Mouse (Mus musculus): ENCODE measurements around the gene Yipf2. TPM values are rescaled to one million over a fixed set of nuclear protein-coding genes. Genes with fewer than 3 reads are reported as not detected.

The Yipf2 gene
- polyA plus RNA-seq, 1 experiment from 2014 or later = 25.7 TPM

DNA sequence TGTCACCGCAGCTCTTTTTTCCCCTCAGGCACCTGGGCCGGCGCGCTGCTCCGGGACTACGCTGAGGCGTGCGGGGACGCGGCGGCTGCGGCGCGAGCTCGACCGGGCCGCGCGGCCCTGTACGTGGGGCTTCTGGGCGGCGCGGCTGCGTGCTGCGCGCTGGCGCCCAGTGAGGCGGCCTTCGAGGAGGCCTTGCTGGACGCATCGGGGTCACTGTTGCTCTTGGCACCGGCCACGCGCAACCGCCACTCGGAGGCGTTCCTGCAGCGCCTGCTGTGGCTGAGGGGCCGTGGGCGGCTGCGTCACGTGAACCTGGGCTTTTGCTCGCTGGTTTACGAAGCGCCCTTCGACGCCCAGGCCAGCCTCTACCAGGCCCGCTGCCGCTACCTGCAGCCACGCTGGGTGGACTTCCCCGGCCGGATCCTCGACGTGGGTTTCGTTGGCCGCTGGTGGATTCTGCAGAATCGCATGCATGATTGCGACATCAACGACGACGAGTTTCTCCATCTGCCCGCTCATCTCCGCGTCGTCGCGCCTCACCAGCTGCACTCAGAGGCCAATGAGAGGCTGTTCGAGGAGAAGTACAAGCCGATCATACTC lies 594 bp upstream of the Yipf2 start:
- Histone ChIP-seq H3K4me3 (peak overlapping the region; percentile 98), H3K4me2 (peak overlapping the region; percentile 98)

GRCm38 (mm10) chr9:21591831-21592702 lies 561 bp downstream of the Yipf2 start:
- Histone ChIP-seq H3K9me3 (no peaks in the 10 kb centered on the region), H3K27me3 (no peaks in the 10 kb centered on the region), H3K4me2 (peak overlapping the region; percentile 98), H3K4me3 (peak overlapping the region; percentile 98), H3K9ac (peak overlapping the region; percentile 95), H3K27ac (peak overlapping the region; percentile 92), H3K36me3 (peaks cover 53% of the 10 kb centered on the region), H3K4me1 (replicated peaks) (peaks cover 39% of the 10 kb centered on the region)
- peak; percentile 85 for ATAC-seq (ENCODE audit: low FRiP score)
- WGBS = 22% methylated on average over 17 of the region's 17 CpGs

More for the DNA sequence above, 594 bp upstream of the Yipf2 start:
- peak overlapping the region; percentile 95 for H3K9ac ChIP-seq
- peaks cover 41% of the 10 kb centered on the region for H3K36me3 ChIP-seq
- H3K4me1 ChIP-seq (replicated peaks) = peaks cover 39% of the 10 kb centered on the region
- peak overlapping the region; percentile 92 for H3K27ac ChIP-seq
- no peaks in the 10 kb centered on the region for H3K9me3 ChIP-seq
- H3K27me3 ChIP-seq = no peaks in the 10 kb centered on the region
- 2% methylated on average over 68 of the region's 69 CpGs for WGBS
- ATAC-seq (ENCODE audit: low FRiP score) = peak; percentile 63

DNA sequence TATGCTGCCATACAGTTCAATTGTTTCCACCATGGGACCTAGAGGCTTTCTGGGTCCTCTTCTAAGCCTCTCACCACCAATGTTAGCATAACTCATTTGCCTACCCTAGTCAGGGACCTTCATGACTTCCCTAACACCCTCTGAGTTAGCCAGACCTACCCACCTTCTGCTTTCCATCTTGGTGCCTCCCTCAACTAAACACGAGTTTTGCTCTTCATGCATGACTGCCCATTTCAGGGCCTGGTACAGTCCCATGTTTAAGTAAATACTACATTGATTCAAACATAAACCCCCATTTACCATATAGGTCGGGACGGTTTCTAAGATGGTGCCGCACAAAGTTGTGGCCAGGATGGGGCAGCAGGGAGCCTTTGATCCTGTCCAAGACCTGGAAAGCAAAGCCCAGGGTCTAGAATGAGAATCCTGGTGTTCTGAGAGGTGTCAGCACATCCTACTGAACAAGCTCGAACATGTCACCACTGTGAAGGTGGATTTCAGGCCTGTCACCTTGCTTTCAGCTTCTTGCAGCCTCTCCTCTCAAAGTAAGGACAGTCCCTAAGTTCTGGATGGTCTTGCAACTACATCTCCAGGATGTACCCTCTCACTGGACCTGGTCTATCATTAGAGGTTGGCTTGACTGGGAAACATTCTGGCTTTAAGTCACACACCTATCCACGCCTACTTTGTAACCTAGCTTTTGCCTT lies 1.3 kb downstream of the Yipf2 start:
- H3K27me3 ChIP-seq = no peaks in the 10 kb centered on the region
- no peak overlapping the region for H3K4me3 ChIP-seq
- H3K9me3 ChIP-seq = no peaks in the 10 kb centered on the region
- H3K9ac ChIP-seq = no peak overlapping the region
- H3K27ac ChIP-seq = no peak overlapping the region
- peaks cover 54% of the 10 kb centered on the region for H3K36me3 ChIP-seq
- no peak for ATAC-seq (ENCODE audit: low FRiP score)
- H3K4me2 ChIP-seq = peak overlapping the region; percentile 98
- WGBS = 82% methylated on average over 6 of the region's 6 CpGs
- H3K4me1 ChIP-seq (replicated peaks) = peaks cover 39% of the 10 kb centered on the region

DNA sequence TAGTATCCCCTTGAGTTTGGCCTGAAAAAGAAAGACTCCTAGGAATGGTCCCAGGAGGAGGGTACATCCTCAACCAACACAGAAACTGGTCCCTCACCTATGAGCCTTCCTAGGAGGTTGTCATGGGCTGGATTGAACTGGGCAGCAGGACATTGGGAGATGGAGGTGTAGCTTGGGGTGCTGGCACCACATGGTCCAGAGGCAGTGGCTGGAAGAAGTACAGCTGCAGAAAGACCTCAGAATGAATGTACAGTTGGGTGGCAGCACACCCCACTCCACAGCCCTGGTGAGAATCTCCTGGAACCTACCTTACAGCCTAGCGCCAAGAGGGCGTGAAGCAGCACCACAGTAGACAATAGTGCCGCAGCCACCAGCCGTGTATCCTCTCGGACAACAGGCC lies 3.1 kb downstream of the Yipf2 start:
- 94% methylated on average over 5 of the region's 5 CpGs for WGBS
- Histone ChIP-seq H3K4me3 (no peak overlapping the region), H3K9me3 (no peaks in the 10 kb centered on the region), H3K9ac (no peak overlapping the region), H3K4me1 (replicated peaks) (peaks cover 29% of the 10 kb centered on the region), H3K4me2 (no peak overlapping the region), H3K36me3 (peaks cover 57% of the 10 kb centered on the region), H3K27me3 (no peaks in the 10 kb centered on the region), H3K27ac (no peak overlapping the region)
- no peak for ATAC-seq (ENCODE audit: low FRiP score)

GRCm38 (mm10) chr9:21588350-21588749 lies 4.3 kb downstream of the Yipf2 start:
- Histone ChIP-seq H3K4me1 (replicated peaks) (peaks cover 17% of the 10 kb centered on the region), H3K4me2 (no peak overlapping the region), H3K36me3 (peaks cover 68% of the 10 kb centered on the region), H3K9me3 (no peaks in the 10 kb centered on the region), H3K27me3 (no peaks in the 10 kb centered on the region), H3K27ac (no peak overlapping the region), H3K4me3 (no peak overlapping the region), H3K9ac (no peak overlapping the region)
- WGBS = 92% methylated on average over 8 of the region's 8 CpGs
- no peak for ATAC-seq (ENCODE audit: low FRiP score)

GRCm38 (mm10) chr9:21587678-21588349 lies 4.8 kb downstream of the Yipf2 start:
- no peak for ATAC-seq (ENCODE audit: low FRiP score)
- WGBS = 87% methylated on average over 23 of the region's 23 CpGs
- H3K27ac ChIP-seq = no peak overlapping the region
- no peak overlapping the region for H3K4me3 ChIP-seq
- no peaks in the 10 kb centered on the region for H3K27me3 ChIP-seq
- H3K4me1 ChIP-seq (replicated peaks) = peaks cover 16% of the 10 kb centered on the region
- no peak overlapping the region for H3K9ac ChIP-seq
- H3K4me2 ChIP-seq = no peak overlapping the region
- no peaks in the 10 kb centered on the region for H3K9me3 ChIP-seq
- peaks cover 74% of the 10 kb centered on the region for H3K36me3 ChIP-seq

DNA sequence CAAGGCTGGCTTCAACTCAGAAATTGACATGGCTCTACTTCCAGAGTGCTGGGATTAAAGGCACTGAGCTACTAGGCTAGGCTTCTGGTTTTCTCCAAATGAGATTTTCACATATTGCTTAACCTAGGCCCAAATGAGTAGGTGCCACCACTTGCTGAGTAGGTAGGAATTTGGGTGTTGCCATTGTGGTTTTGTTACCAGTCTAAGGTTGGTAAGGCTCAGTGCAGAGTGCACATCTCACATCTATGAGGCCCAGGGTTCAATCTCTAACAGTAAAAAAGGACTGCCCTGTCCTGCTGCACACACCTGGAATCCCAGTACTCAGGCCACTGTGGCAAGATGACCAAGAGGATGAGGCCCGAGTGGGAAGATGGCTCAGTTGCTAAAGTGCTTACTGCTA lies 7.2 kb downstream of the Yipf2 start:
- peaks cover 97% of the 10 kb centered on the region for H3K36me3 ChIP-seq
- no peak overlapping the region for H3K9ac ChIP-seq
- no peak overlapping the region for H3K4me2 ChIP-seq
- no peak overlapping the region for H3K27ac ChIP-seq
- WGBS = 96% methylated on average over 1 of the region's 1 CpGs
- H3K9me3 ChIP-seq = no peaks in the 10 kb centered on the region
- no peak for ATAC-seq (ENCODE audit: low FRiP score)
- no peaks in the 10 kb centered on the region for H3K27me3 ChIP-seq
- H3K4me1 ChIP-seq (replicated peaks) = no peaks in the 10 kb centered on the region
- no peak overlapping the region for H3K4me3 ChIP-seq

DNA sequence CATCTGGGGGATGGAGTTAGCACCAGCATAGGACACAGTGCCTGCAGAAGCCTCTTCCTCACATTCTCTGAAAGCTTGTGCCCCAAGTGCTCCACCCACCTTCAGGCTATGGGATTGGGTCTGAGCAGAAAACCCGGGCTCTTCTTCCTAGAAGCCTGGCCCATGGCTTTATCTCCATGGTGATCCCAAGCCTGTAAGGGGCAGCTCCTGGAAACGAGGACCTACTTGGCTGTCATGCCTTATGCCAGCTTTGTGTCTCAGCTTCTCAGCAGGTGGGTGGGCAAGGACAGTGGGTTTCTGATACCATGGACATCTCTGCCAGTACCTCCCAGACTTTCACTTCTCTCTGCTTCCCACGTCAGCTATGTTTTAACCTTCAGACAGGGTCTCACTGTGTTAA lies 14.4 kb downstream of the Yipf2 start:
- WGBS = 67% methylated on average over 3 of the region's 3 CpGs
- Histone ChIP-seq H3K4me2 (no peak overlapping the region), H3K36me3 (peaks cover 90% of the 10 kb centered on the region), H3K9me3 (no peaks in the 10 kb centered on the region), H3K4me3 (no peak overlapping the region), H3K27ac (no peak overlapping the region), H3K27me3 (no peaks in the 10 kb centered on the region), H3K9ac (no peak overlapping the region), H3K4me1 (replicated peaks) (no peaks in the 10 kb centered on the region)
- ATAC-seq (ENCODE audit: low FRiP score) = no peak

DNA sequence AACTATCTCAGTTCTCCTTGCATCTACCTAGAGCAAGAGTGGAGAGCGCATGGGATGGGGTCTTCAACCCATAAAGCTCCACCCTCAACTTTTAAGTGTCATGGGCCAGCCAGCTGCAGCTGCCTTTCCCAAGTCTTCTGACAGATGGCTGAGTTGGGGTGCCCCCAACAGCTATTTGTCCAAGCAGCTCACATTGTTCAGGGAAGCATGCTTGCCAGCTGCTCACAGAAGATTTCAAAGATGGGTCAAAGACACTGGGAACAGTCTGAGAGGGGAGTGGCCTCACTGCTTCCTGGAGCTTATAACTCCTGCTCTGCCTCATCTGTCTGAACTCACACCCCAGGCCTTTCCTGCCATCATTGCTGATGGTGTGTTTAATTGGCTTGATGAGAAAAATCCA lies 16.3 kb downstream of the Yipf2 start:
- H3K4me1 ChIP-seq (replicated peaks) = no peaks in the 10 kb centered on the region
- H3K4me3 ChIP-seq = no peak overlapping the region
- ATAC-seq (ENCODE audit: low FRiP score) = no peak
- H3K27ac ChIP-seq = no peak overlapping the region
- H3K36me3 ChIP-seq = peaks cover 89% of the 10 kb centered on the region
- H3K27me3 ChIP-seq = no peaks in the 10 kb centered on the region
- no peak overlapping the region for H3K9ac ChIP-seq
- no peaks in the 10 kb centered on the region for H3K9me3 ChIP-seq
- WGBS = 80% methylated on average over 1 of the region's 1 CpGs
- H3K4me2 ChIP-seq = no peak overlapping the region

DNA sequence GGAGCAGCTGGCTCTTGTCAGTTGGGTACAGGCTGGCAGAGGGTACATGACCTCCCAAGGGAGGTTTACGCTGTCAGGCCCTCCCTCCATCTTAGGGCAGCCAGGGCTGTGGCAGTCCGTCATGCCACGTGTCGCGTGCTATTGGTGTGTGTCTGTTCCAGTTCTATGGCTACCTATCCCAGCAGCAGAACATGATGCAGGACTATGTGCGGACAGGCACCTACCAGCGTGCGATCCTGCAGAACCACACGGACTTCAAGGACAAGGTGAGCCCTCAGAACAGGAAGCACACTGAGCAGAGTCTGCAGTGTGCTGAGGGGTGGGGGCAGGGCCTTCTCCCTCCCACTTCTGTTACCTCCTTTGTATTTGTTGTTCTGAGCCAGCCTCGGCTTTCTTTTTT lies 17.4 kb downstream of the Yipf2 start:
- WGBS = 95% methylated on average over 10 of the region's 10 CpGs
- Histone ChIP-seq H3K4me3 (no peak overlapping the region), H3K4me2 (no peak overlapping the region), H3K36me3 (peaks cover 88% of the 10 kb centered on the region), H3K27me3 (no peaks in the 10 kb centered on the region), H3K27ac (no peak overlapping the region), H3K9ac (no peak overlapping the region), H3K9me3 (no peaks in the 10 kb centered on the region), H3K4me1 (replicated peaks) (no peaks in the 10 kb centered on the region)
- no peak for ATAC-seq (ENCODE audit: low FRiP score)

DNA sequence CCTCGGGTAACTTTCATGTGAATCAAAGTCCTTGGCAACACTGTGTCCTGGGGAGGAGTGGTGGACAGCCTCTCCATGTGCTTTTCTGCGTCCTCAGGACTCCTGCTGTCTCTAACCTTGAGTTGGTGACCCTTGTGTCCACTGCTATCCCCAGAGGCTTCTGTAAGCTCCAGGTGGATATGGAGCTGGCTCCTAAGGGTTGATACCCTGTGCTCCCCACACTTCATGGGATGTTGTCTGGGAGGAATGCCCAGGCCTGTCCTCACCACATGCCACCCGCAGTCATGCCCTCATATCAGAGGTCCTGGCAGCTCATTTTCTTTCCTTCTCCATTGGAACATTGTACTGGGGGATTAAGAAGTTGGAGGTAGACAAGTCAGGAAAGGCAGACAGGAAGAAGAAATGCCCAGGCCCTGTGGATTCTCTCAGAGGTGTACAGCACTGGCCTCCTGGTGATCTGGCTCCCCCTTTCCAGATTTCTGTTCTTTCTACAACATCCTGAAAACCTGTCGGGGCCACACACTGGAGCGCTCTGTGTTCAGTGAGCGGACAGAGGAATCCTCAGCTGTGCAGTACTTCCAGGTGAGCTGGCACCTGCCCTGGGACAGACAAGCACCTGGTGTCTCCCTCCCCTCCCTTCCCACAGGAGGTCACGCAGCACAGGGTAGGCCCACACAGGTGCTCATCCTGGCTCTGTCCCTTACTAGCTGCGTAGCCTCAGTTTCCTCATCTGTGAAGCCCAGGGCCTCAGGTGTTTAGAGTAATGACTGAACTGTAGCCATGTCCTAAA lies 18.4 kb downstream of the Yipf2 start:
- Histone ChIP-seq H3K4me3 (no peak overlapping the region), H3K27me3 (no peaks in the 10 kb centered on the region), H3K27ac (no peak overlapping the region), H3K4me2 (no peak overlapping the region), H3K36me3 (peaks cover 88% of the 10 kb centered on the region), H3K9me3 (no peaks in the 10 kb centered on the region), H3K4me1 (replicated peaks) (no peaks in the 10 kb centered on the region), H3K9ac (no peak overlapping the region)
- ATAC-seq (ENCODE audit: low FRiP score) = no peak
- 96% methylated on average over 8 of the region's 8 CpGs for WGBS
